Mouse (Mus musculus) embryonic fibroblast, embryonic 13.5 days (primary cell): ENCODE data around the gene Grk5. TPM values are rescaled to one million over a fixed set of nuclear protein-coding genes. Genes with fewer than 3 reads are reported as not detected.
A peak's percentile ranks its signal among the peaks of the same experiment; 100 is the strongest.

Source experiments
- H3K27ac ChIP-seq: 2 replicates; pipeline ENCODE4 v1.5.1; 2012; ENCODE audit warnings: low read length, control low read depth, inconsistent platforms; ENCODE audit not compliant: insufficient read depth
- H3K4me1 ChIP-seq: 2 replicates; pipeline ENCODE4 v1.6.1; 2011; ENCODE audit warnings: low read length; ENCODE audit not compliant: control insufficient read depth, insufficient read depth
- H3K4me3 ChIP-seq: 2 replicates; pipeline ENCODE4 v1.5.1; 2011; ENCODE audit warnings: mild to moderate bottlenecking, control low read depth, low read length; ENCODE audit not compliant: insufficient read depth
- CTCF ChIP-seq: IDR thresholded peaks from 2 replicates; pipeline ENCODE4 v1.5.1; 2011; ENCODE audit warnings: mild to moderate bottlenecking, control low read depth, low read length, moderate library complexity, borderline replicate concordance; ENCODE audit not compliant: insufficient read depth
- POLR2A ChIP-seq: IDR thresholded peaks from 2 replicates; pipeline ENCODE4 v1.6.1; 2011; ENCODE audit warnings: low read depth, mild to moderate bottlenecking, control low read depth, low read length, moderate library complexity
- polyA plus RNA-seq: library from polyadenylated mRNA; stranded (reverse); fragments of >200 nt; gene quantifications from 2 replicates; pipeline ENCODE4 v1.2.4, GENCODE M21; 2011; ENCODE audit warnings: low read depth; ENCODE audit not compliant: missing spikeins, insufficient read length

The Grk5 gene
- polyA plus RNA-seq, 1 experiment = 11.9 TPM

DNA sequence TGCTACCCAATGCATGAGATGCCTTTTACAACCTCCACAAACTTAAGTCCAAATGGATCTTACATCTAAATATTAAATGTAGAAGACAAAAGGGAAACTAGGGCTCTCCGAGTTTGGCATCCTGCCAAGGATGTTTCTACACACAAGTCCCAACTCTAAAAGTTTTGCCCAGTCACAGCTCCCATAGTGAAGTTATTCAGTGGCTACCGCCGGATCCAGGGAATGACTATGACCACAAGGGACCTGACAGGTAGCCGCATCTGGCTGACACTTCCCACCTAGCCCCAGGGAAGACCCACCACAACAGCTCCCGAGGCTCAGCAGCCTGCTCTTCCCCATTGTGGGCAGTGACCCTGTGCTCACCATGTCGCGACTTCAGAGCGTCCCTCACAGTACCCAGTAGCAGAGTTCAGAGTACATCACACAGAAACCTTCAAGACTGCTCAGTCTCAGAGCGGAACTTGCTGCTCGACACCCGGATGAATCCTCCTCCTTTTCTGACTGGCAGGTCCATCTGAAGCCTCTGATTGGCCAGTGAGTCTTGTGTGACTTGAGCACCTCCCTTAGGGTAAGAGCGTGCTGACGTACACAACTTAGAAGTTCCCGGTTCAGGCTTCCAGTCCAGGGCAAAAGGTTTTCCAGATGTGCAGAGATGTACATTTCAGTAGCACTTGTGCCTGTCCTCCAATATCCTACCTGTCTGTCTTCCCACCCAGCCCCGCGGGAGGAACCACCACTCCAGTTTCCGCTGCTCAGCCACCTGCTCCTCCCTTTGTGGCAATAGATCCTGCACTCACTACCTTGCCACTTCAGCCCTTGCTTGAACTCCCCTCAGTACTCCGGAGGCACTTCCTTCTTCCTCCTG is 251.0 kb downstream of the Grk5 start, which contains the start of gene Zfp950:
Zfp950 (minus strand) TSS at position 499 of the 865 bp plus-strand sequence.
- no peak within 1 kb of the TSS for H3K27ac ChIP-seq
- peak within 1 kb of the TSS; percentile 92 for H3K4me3 ChIP-seq
- 0 out of 2 replicates have a peak, but pooled peaks cover 3% of the 10 kb centered on the region for H3K4me1 ChIP-seq
- TF ChIP-seq CTCF (no peak), POLR2A (peak; percentile 80)

DNA sequence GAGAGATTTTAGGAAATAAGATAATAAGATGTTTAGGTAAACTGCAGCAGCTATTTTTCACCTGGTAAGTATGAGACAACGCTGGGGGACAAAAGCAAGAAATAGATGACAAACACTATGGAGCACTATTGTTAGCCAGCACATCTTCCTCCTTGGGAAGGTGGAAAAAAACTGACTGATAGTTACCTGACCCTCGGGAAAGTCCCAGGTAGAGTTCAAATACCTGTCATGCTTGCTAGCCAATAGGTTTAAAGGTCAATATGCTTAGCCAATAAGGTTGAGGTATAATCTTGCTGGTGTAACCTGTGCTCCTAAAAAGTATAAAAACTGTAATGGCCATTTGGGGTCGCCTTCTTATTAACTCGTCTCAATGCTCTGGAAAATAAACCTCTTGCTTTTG is 251.8 kb downstream of the Grk5 start:
- TF ChIP-seq POLR2A (no peak), CTCF (no peak)
- H3K4me3 ChIP-seq = no peak overlapping the region
- H3K27ac ChIP-seq = no peak overlapping the region
- 0 out of 2 replicates have a peak, but pooled peaks cover 3% of the 10 kb centered on the region for H3K4me1 ChIP-seq

Other genes with a start within 250 kb of the Grk5 start
- 3.5 and 4.1 TPM in 2 replicates for gene Nanos1, start 133.8 kb upstream of the Grk5 start, polyA plus RNA-seq
- 303 and 321 TPM in 2 replicates for gene Eif3a, start 99.1 kb upstream of the Grk5 start, polyA plus RNA-seq
- gene Fam45a, start 78.2 kb upstream of the Grk5 start, polyA plus RNA-seq = 42.2 and 55.9 TPM in 2 replicates
- 3.1 and 6.2 TPM in 2 replicates for gene Sfxn4, start 28.3 kb upstream of the Grk5 start, polyA plus RNA-seq
- gene Prdx3, start 15.2 kb upstream of the Grk5 start, polyA plus RNA-seq = 109 and 114 TPM in 2 replicates